Mouse (Mus musculus) forebrain, postnatal 0 days (tissue): ENCODE data around the gene Hyal6. TPM values are rescaled to one million over a fixed set of nuclear protein-coding genes. Genes with fewer than 3 reads are reported as not detected.

Experiments used
- ATAC-seq: fragments of 200-750 bp; cut with Nextera tagmentation; 2 replicates; pipeline ENCODE4 v1.8.0; 2017; ENCODE audit warnings: mild to moderate bottlenecking, moderate library complexity
- DNase-seq: peaks from one replicate; pipeline ENCODE4 v3.0.0-alpha.2; 2015
- H3K27ac ChIP-seq: fragments of 300-500 bp; sonication (generic); 2 replicates; pipeline ENCODE4 v1.5.1; 2014; ENCODE audit warnings: low read depth, mild to moderate bottlenecking, antibody characterized with exemption, low read length, moderate library complexity, mixed read lengths
- H3K27me3 ChIP-seq: fragments of 300-500 bp; sonication (generic); 2 replicates; pipeline ENCODE4 v1.6.1; 2014; ENCODE audit warnings: mild to moderate bottlenecking, low read length, mixed read lengths; ENCODE audit not compliant: insufficient read depth
- H3K36me3 ChIP-seq: fragments of 300-500 bp; sonication (generic); 2 replicates; pipeline ENCODE4 v1.6.1; 2014; ENCODE audit warnings: mild to moderate bottlenecking, moderate library complexity; ENCODE audit not compliant: insufficient read depth
- H3K4me1 ChIP-seq: fragments of 300-500 bp; sonication (generic); 2 replicates; pipeline ENCODE4 v1.6.1; 2014; ENCODE audit warnings: antibody characterized with exemption; ENCODE audit not compliant: insufficient read depth
- H3K4me2 ChIP-seq: fragments of 300-500 bp; sonication (generic); 2 replicates; pipeline ENCODE4 v1.6.1; 2014; ENCODE audit warnings: low read depth, mild to moderate bottlenecking, moderate library complexity
- H3K4me3 ChIP-seq: fragments of 300-500 bp; sonication (generic); 2 replicates; pipeline ENCODE4 v1.5.1; 2014; ENCODE audit warnings: low read depth, low read length, mixed read lengths
- H3K9ac ChIP-seq: fragments of 300-500 bp; sonication (generic); 2 replicates; pipeline ENCODE4 v1.6.1; 2014; ENCODE audit warnings: mild to moderate bottlenecking
- H3K9me3 ChIP-seq: fragments of 300-500 bp; sonication (generic); 2 replicates; pipeline ENCODE4 v1.6.1; 2016; ENCODE audit warnings: low read length
- CTCF ChIP-seq: sonication (generic); IDR thresholded peaks from 2 replicates; pipeline ENCODE4 v1.5.1; 2016; ENCODE audit warnings: antibody characterized with exemption, control low read depth, low read depth
- WGBS: fragments of 180-500 bp; shearing (Covaris S2); extraction: QIAGEN DNeasy Blood & Tissue Kit; methylation state at CpG from one replicate; pipeline ENCODE4 v1.1.7; 2014; 5-methylcytosine and 5-hydroxymethylcytosine counted together
- polyA plus RNA-seq: library from polyadenylated mRNA; unstranded; fragments of >200 nt; fragmentation: Nextera tagmentation; extraction: Ambion mirVana; gene quantifications from 2 replicates; pipeline ENCODE4 v1.2.1, GENCODE M21; 2015
- total RNA-seq: library from RNA; depleted of rRNA; stranded (reverse); fragments of >200 nt; gene quantifications from 2 replicates; pipeline ENCODE4 v1.2.3, GENCODE M21; 2014; rRNA removed

The Hyal6 gene
- not detected in 2 replicates for total RNA-seq
- polyA plus RNA-seq = not detected in 2 replicates

DNA sequence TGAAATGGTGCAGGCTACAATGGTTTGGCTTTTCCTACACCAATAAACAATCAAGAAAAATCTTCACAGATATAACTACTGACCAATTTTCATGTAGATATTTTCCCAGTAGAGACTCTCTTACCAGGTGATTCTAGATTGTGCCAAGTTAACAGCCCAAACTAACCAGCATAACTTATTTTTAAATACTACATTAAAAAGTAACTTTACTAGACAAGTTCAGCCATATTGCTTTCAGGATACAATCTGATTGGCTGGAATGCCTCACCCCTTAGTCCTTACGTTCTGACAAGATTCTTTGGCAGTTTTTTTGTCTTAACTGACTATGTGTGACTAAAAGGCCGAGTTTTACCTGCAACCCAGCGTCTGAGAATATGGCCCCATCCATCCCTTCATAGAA lies at the start of gene Hyal6:
Hyal6 (plus strand) TSS at position 301 of the 400 bp plus-strand sequence.
- no peak for TF ChIP-seq CTCF
- ATAC-seq = no peak
- H3K4me2 ChIP-seq = no peak within 1 kb of the TSS
- no peak within 1 kb of the TSS for H3K4me3 ChIP-seq
- no peaks in the 10 kb centered on the region for H3K36me3 ChIP-seq
- no peak within 1 kb of the TSS for H3K9ac ChIP-seq
- WGBS = 81% methylated on average over 3 of the region's 3 CpGs
- no peak for DNase-seq
- no peaks in the 10 kb centered on the region for H3K27me3 ChIP-seq
- no peaks in the 10 kb centered on the region for H3K4me1 ChIP-seq
- H3K9me3 ChIP-seq = no peaks in the 10 kb centered on the region
- no peak within 1 kb of the TSS for H3K27ac ChIP-seq

GRCm38 (mm10) chr6:24687871-24688270 lies 45.2 kb upstream of the Hyal6 start:
- WGBS = 17% methylated on average over 1 of the region's 1 CpGs
- H3K4me1 ChIP-seq = no peaks in the 10 kb centered on the region
- no peaks in the 10 kb centered on the region for H3K9me3 ChIP-seq
- H3K27me3 ChIP-seq = no peaks in the 10 kb centered on the region
- no peak overlapping the region for H3K4me3 ChIP-seq
- ATAC-seq (no peak), DNase-seq (no peak)
- no peaks in the 10 kb centered on the region for H3K36me3 ChIP-seq
- no peak overlapping the region for H3K4me2 ChIP-seq
- TF ChIP-seq CTCF = no peak
- H3K9ac ChIP-seq = no peak overlapping the region
- no peak overlapping the region for H3K27ac ChIP-seq

- DNase-seq (no peak), ATAC-seq (no peak)
- Histone ChIP-seq H3K4me3 (no peak overlapping the region), H3K36me3 (no peaks in the 10 kb centered on the region), H3K9ac (no peak overlapping the region), H3K27ac (no peak overlapping the region), H3K4me1 (no peaks in the 10 kb centered on the region), H3K9me3 (no peaks in the 10 kb centered on the region), H3K4me2 (no peak overlapping the region), H3K27me3 (no peaks in the 10 kb centered on the region)
- TF ChIP-seq CTCF = no peak
- WGBS = 83% methylated on average over 11 of the region's 11 CpGs
Measured at GRCm38 (mm10) chr6:24694455-24695410, 38.3 kb upstream of the Hyal6 start.

DNA sequence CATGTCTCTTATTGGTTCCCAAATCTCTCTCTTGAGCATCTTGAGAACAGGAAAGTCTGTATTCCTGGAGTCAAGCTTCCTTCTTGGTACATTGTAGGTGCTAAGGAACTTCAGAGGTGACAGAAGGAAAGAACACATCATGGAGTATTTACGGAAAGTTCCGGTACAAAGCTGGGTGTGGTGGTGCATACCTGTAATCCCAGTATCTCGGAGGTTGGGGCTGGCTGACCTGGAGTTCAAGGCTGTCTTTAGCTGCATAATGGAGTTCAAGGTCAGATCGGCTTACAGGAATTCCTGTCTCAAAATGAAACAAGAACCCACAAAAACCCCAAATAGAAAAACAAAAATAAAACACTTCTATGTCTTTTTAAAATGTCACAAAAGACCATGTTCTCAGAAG lies 36.9 kb upstream of the Hyal6 start:
- Histone ChIP-seq H3K27me3 (no peaks in the 10 kb centered on the region), H3K4me1 (no peaks in the 10 kb centered on the region), H3K9me3 (no peaks in the 10 kb centered on the region), H3K27ac (no peak overlapping the region), H3K4me3 (no peak overlapping the region), H3K36me3 (no peaks in the 10 kb centered on the region), H3K4me2 (no peak overlapping the region), H3K9ac (no peak overlapping the region)
- WGBS = 94% methylated on average over 4 of the region's 4 CpGs
- TF ChIP-seq CTCF = no peak
- ATAC-seq (no peak), DNase-seq (no peak)

DNA sequence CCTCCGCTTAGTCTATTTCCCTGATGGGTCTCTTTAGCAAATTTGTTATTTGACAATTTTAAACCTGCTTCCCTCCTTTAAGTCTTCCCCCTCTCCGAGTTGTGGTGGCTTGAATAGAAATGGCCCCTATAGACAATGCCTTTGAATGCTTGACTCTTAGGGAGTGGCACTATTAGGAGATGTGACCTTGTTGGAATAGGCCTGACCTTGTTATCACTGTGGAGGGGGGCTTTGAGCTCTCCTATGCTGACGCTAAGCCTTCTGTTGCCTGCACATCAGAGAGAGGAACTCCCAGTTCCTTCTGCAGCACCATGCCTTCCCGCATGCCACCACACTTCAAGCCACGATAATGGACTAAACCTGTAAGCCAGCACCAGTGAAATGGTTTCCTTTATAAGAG lies 35.8 kb upstream of the Hyal6 start:
- H3K27ac ChIP-seq = no peak overlapping the region
- H3K4me2 ChIP-seq = no peak overlapping the region
- H3K4me1 ChIP-seq = no peaks in the 10 kb centered on the region
- no peaks in the 10 kb centered on the region for H3K27me3 ChIP-seq
- WGBS = 91% methylated on average over 5 of the region's 5 CpGs
- H3K9ac ChIP-seq = no peak overlapping the region
- no peaks in the 10 kb centered on the region for H3K9me3 ChIP-seq
- DNase-seq (no peak), ATAC-seq (no peak)
- H3K36me3 ChIP-seq = no peaks in the 10 kb centered on the region
- TF ChIP-seq CTCF = no peak
- no peak overlapping the region for H3K4me3 ChIP-seq

- Histone ChIP-seq H3K27ac (no peak overlapping the region), H3K9me3 (no peaks in the 10 kb centered on the region), H3K4me3 (no peak overlapping the region), H3K9ac (no peak overlapping the region), H3K4me1 (no peaks in the 10 kb centered on the region), H3K27me3 (no peaks in the 10 kb centered on the region), H3K36me3 (no peaks in the 10 kb centered on the region), H3K4me2 (no peak overlapping the region)
- no peak for ATAC-seq
- no peak for DNase-seq
- no peak for TF ChIP-seq CTCF
- WGBS = 89% methylated on average over 5 of the region's 5 CpGs
Measured at GRCm38 (mm10) chr6:24707090-24707489, 26.0 kb upstream of the Hyal6 start.

DNA sequence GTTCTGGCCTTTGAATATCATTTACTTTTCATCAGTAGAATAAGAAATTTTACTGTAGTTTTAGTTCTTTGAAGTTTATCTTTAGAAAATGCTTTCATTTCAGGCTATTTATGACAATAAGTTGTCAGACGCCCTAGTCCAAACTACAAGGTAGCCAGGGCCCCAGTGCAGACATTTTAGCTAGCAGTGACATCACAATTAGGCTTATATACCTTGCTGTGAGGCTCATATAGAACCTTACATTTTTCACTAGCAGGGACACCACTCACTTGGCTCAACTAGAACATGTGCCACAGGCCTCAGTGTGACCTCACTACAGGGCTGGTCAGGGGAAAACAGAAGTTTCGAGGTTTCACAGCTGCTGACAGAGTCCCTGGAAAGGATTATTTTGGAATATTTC lies 25.5 kb upstream of the Hyal6 start:
- ATAC-seq (no peak), DNase-seq (no peak)
- Histone ChIP-seq H3K27ac (no peak overlapping the region), H3K9ac (no peak overlapping the region), H3K4me2 (no peak overlapping the region), H3K36me3 (no peaks in the 10 kb centered on the region), H3K27me3 (no peaks in the 10 kb centered on the region), H3K9me3 (no peaks in the 10 kb centered on the region), H3K4me3 (no peak overlapping the region), H3K4me1 (no peaks in the 10 kb centered on the region)
- TF ChIP-seq CTCF = no peak
- 86% methylated on average over 2 of the region's 2 CpGs for WGBS
